Mouse (Mus musculus) C2C12 (cell line): ENCODE measurements around the gene Baz2b. TPM values are rescaled to one million over a fixed set of nuclear protein-coding genes. Genes with fewer than 3 reads are reported as not detected.

Experiments
- H3K27me3 ChIP-seq: one replicate; pipeline ENCODE4 v1.6.1; 2011; ENCODE audit not compliant: control insufficient read depth, insufficient read depth, insufficient read length
- H3K36me3 ChIP-seq: one replicate; pipeline ENCODE4 v1.6.1; 2011; ENCODE audit not compliant: control insufficient read depth, insufficient read depth
- H3K4me3 ChIP-seq: one replicate; pipeline ENCODE4 v1.5.1; 2011; ENCODE audit warnings: mild to moderate bottlenecking, control low read depth; ENCODE audit not compliant: poor library complexity, insufficient read depth, severe bottlenecking
- H3K79me2 ChIP-seq: one replicate; pipeline ENCODE4 v1.6.1; 2011; ENCODE audit not compliant: control insufficient read depth, insufficient read depth
- H3K79me3 ChIP-seq: one replicate; pipeline ENCODE4 v1.6.1; 2011; ENCODE audit warnings: low read depth, control low read depth
- H3ac ChIP-seq: one replicate; pipeline ENCODE3; 2011; ENCODE audit warnings: low read depth; ENCODE audit not compliant: control insufficient read depth, insufficient read length
- CEBPB ChIP-seq: IDR thresholded peaks from one replicate; pipeline ENCODE4 v1.6.1; 2011; ENCODE audit warnings: low read depth, mild to moderate bottlenecking, control low read depth, moderate library complexity
- CTCF ChIP-seq: IDR thresholded peaks from one replicate; pipeline ENCODE4 v1.5.1; 2011; ENCODE audit not compliant: control insufficient read depth, insufficient read depth, insufficient read length
- FOSL1 ChIP-seq: IDR thresholded peaks from one replicate; pipeline ENCODE4 v1.8.0; 2011; ENCODE audit warnings: mild to moderate bottlenecking, low read length; ENCODE audit not compliant: poor library complexity, insufficient read depth, severe bottlenecking
- MAX ChIP-seq: IDR thresholded peaks from one replicate; pipeline ENCODE4 v1.6.1; 2011; ENCODE audit warnings: mild to moderate bottlenecking, control low read depth
- MYOD1 ChIP-seq: IDR thresholded peaks from one replicate; pipeline ENCODE4 v1.6.1; 2011; ENCODE audit warnings: low read depth; ENCODE audit not compliant: control insufficient read depth, insufficient read length
- MYOG ChIP-seq: IDR thresholded peaks from one replicate; pipeline ENCODE4 v1.6.1; 2011; ENCODE audit not compliant: control insufficient read depth, insufficient read length; ENCODE audit errors: extremely low read depth
- USF1 ChIP-seq: IDR thresholded peaks from one replicate; pipeline ENCODE4 v1.6.1; 2011; ENCODE audit warnings: low read depth, mild to moderate bottlenecking, control low read depth, moderate library complexity
- polyA plus RNA-seq: library from polyadenylated mRNA; unstranded; fragments of >200 nt; fragmentation: generic; extraction: Trizol; gene quantifications from one replicate; pipeline ENCODE4 v1.2.1, GENCODE M21; 2012; ENCODE audit warnings: missing spikeins

The Baz2b gene
- polyA plus RNA-seq, 1 experiment, result 9.4 TPM

DNA sequence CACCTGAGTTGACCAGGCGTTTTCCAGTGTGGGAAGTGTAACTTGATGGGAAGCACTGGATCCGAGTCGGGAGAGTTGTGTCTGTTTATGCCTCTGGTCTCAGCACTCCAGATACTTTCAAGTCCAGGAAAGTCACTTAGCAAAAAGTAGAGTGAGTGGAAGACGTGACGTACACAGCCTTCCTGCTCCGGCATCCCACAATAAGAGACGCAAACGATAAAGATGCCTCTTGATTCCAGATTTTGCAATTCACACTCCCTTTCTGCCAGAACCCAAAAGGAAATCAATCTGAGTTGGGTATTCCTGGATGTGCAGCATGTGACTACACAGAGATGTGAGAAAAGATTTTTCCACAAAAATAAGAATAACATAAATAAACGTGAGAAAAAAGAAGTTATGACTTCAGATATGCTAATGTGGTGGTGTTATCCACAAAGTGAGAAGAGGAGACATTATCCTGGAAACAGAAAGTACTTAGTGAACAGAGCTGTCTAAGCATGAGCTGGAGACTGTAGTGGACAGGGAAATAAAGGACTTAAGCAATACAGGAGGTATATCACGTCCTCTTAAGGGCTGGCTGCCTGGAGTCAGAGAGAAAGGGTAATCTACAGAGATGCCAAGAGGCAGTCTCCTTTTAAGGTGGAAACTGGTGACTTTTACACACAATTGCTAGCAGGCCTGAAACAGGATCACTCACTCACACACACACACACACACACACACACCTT is 154.7 kb downstream of the Baz2b start:
- no peak overlapping the region for H3K4me3 ChIP-seq
- no peak overlapping the region for H3ac ChIP-seq
- no peaks in the 10 kb centered on the region for H3K36me3 ChIP-seq
- TF ChIP-seq USF1 (no peak), CTCF (no peak), FOSL1 (no peak), MYOG (no peak), MAX (no peak), MYOD1 (no peak)
- H3K27me3 ChIP-seq, result no peaks in the 10 kb centered on the region
- H3K79me2 ChIP-seq, result no peaks in the 10 kb centered on the region
- H3K79me3 ChIP-seq, result no peaks in the 10 kb centered on the region

DNA sequence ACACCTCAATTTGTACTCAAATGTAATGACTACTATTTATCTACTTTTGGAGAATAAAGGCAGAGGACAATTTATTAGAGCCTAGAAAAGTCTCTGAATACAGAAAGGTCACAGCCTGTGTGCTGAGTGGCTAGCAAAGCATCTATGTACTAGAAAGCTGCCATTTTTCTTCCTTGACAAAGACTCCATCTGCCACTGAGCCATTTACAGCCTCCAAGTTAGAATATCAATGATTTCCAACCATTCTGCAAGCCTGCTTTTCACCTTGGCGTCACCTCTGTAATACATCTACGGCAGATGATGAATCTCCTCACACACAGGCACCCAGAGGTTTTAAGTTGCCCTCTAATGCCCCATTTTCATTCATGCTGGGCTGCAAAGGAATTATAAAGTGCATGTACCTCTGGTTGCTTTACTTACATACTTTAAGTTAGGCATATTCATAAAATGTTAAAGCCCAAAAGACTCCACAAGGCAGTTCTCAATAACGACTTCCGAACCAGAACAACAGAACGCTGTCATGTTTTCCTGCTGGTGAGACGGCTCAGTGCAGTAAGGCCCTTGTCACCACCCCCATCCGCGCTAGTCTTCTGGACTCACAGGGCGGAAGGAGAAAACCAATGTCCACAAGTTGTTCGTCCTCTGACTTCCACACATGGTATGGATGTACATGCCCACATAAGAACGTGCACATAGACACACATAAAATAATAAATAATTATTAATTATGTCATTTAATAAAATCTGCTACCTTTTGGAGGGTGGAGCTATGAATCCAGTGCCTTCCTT is 156.2 kb downstream of the Baz2b start:
- Histone ChIP-seq H3K27me3 (no peaks in the 10 kb centered on the region), H3K36me3 (no peaks in the 10 kb centered on the region), H3ac (no peak overlapping the region), H3K79me2 (no peaks in the 10 kb centered on the region), H3K4me3 (no peak overlapping the region), H3K79me3 (no peaks in the 10 kb centered on the region)
- TF ChIP-seq FOSL1 (no peak), CTCF (no peak), MYOG (no peak), USF1 (no peak), CEBPB (no peak), MYOD1 (no peak), MAX (no peak)

DNA sequence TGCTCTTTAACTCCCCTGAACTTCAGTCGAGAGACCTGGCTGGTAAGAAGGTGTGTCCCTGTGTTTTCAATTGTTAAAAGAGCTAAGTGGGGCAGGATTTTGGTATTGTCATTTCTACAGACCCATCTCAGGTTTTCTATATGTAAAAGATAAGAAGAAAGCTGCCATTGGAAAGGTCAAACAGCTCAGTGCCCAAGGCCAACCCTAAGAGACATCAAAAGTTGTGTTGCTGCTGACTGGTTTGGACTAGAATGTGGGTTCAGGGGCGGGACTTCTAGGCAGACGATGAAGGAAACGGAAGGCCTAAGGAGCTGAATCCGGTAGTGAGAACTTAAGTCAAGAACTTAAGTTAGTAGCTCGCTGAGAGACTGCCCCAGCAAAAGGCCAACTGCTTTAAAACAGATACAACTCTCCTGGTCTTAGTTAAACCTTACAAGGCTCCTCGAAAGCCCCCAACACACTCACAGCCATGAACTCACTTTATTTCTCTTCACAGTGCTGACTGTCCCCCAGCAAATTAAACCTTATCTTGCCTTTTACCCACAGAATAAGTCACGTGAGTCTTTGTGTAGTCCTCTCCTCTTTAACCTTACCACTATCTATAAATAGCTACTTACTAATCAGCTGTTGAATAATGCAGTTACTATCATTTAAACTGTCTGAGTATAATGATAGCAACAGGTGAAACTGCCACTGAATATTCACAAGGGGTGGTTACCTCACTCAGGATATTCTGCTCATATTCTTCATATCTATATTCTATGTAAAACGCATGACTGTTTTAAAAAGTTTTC is 158.8 kb downstream of the Baz2b start:
- TF ChIP-seq MYOD1 (peak; percentile 29), CEBPB (no peak), USF1 (peak; percentile 84), FOSL1 (no peak), MYOG (no peak), MAX (no peak), CTCF (no peak)
- no peaks in the 10 kb centered on the region for H3K79me3 ChIP-seq
- H3K36me3 ChIP-seq, result no peaks in the 10 kb centered on the region
- no peaks in the 10 kb centered on the region for H3K27me3 ChIP-seq
- no peak overlapping the region for H3ac ChIP-seq
- no peak overlapping the region for H3K4me3 ChIP-seq
- peaks cover 7% of the 10 kb centered on the region for H3K79me2 ChIP-seq

DNA sequence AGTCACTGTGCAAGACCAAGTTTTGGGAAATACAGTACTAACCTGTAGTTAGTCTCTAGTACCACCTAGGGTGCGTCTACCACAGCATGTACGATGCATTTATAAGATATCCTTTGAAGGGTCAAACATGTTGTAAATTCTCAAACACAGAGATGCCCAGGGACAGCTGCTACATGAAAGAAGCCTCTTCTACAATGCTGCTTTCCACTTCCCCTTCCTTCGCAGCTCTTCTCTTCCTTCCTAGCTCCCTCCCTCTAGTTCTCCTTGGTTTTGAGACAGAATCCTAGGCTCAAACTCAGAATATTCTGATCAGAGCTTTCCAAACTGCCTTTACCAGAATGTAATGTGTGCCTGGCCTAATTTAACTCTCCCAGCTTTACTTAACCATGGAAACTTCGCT is 159.8 kb downstream of the Baz2b start:
- no peak for TF ChIP-seq CTCF
- no peak for TF ChIP-seq MAX
- TF ChIP-seq MYOD1, result no peak
- TF ChIP-seq USF1, result no peak
- TF ChIP-seq MYOG, result no peak
- TF ChIP-seq FOSL1, result no peak
- TF ChIP-seq CEBPB, result no peak
- no peaks in the 10 kb centered on the region for H3K36me3 ChIP-seq
- H3K27me3 ChIP-seq, result no peaks in the 10 kb centered on the region
- no peaks in the 10 kb centered on the region for H3K79me3 ChIP-seq
- no peak overlapping the region for H3K4me3 ChIP-seq
- peaks cover 9% of the 10 kb centered on the region for H3K79me2 ChIP-seq
- no peak overlapping the region for H3ac ChIP-seq

DNA sequence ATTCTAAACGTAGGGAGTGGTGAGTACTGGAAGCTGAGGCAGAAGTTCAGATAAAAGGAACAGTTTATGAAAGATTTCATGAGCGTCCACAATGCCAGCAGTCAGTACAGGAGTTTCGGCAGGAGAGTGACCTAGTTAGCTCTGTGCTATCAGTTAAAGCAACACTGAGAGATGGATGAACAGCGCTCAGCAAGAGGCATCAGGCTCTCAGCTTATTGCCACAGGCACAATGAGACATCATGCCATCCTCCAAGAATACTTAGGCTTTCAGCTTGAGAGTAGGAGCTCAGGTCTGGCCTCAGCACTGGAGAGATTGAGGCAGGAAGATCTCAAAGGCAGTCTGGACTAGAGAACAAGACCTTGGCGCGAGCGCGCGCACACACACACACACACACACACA is 160.3 kb downstream of the Baz2b start:
- TF ChIP-seq FOSL1 (no peak), MYOD1 (no peak), USF1 (no peak), MYOG (no peak), CEBPB (no peak), CTCF (no peak), MAX (no peak)
- no peak overlapping the region for H3ac ChIP-seq
- H3K4me3 ChIP-seq, result no peak overlapping the region
- peaks cover 9% of the 10 kb centered on the region for H3K79me2 ChIP-seq
- H3K27me3 ChIP-seq, result no peaks in the 10 kb centered on the region
- no peaks in the 10 kb centered on the region for H3K79me3 ChIP-seq
- H3K36me3 ChIP-seq, result no peaks in the 10 kb centered on the region
